ENCODE assay signal across 18 mouse cellular contexts in the genomic region with DNA sequence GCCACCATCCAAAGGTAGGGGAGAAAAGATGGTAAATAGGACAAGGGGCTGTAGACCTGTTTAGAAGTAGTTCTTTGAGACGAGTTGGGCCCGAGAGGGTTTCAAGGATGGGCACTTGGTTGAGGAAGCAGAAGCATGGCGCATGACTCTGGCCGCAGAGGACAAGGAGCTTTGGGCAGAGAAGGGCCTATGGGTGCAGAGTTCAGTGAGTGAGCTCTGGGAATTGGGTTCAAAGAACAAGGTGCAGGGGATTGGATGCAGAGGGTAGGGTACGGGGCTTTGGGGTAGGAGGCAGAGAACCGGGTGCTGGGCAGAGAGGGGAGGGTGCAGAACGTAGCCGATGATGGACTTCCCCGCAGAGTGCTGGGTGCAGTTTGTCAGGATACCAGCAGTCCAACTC. TPM values are rescaled to one million over a fixed set of nuclear protein-coding genes. Genes with fewer than 3 reads are reported as not detected.
"Had no signal": no experiment of that assay in that cellular context is flagged by ENCODE, and none has a peak within 500 bp of the region (broad histone marks: within the 10 kb centered on the region; RNA-seq: fewer than 3 reads in every experiment).

No protein-coding gene starts in this region.

RNA-seq across cellular contexts. Expression of a gene that starts 2.0 kb away (rescaled TPM):
- total RNA-seq: megakaryocyte progenitor cell, adult 5-6 weeks; megakaryocyte-erythroid progenitor cell, adult 5-6 weeks had no signal
- polyA plus RNA-seq: lung, adult 2 months; macrophage; myocyte had no signal

RNA-seq across cellular contexts. Expression of a gene that starts 41.4 kb away (rescaled TPM):
- total RNA-seq: megakaryocyte progenitor cell, adult 5-6 weeks; megakaryocyte-erythroid progenitor cell, adult 5-6 weeks had no signal
- polyA plus RNA-seq: liver, postnatal 0 days; lung, adult 2 months; lung, embryonic 15.5 days; lung, postnatal 0 days; macrophage; midbrain, embryonic 10.5 days; midbrain, embryonic 12.5 days; midbrain, embryonic 14.5 days; midbrain, embryonic 16.5 days; myocyte; neural tube, embryonic 11.5 days; neural tube, embryonic 13.5 days; neural tube, embryonic 15.5 days; spleen, adult 2 months; stomach, embryonic 16.5 days; thymus, postnatal 0 days had no signal

RNA-seq across cellular contexts. Expression of a gene that starts 41.5 kb away (rescaled TPM):
- total RNA-seq: megakaryocyte-erythroid progenitor cell, adult 5-6 weeks had no signal
- polyA plus RNA-seq: lung, adult 2 months; macrophage; myocyte; spleen, adult 2 months had no signal
